Mouse (Mus musculus): Measurements from ENCODE around the gene Trim60. TPM values are rescaled to one million over a fixed set of nuclear protein-coding genes. Genes with fewer than 3 reads are reported as not detected.
"Not testable (repeated sequence)": the region's sequence is repeated elsewhere in the genome, so short reads cannot be mapped to it uniquely, and the experiment has no call there.

The Trim60 gene
- total RNA-seq, 1 experiment from 2014 or later: not detected

- not testable (repeated sequence) for ATAC-seq (ENCODE audit: extremely low read depth, insufficient number of reproducible peaks, low FRiP score, poor library complexity, severe bottlenecking)
Measured at GRCm38 (mm10) chr8:65007616-65008015, 10.8 kb downstream of the Trim60 start.

GRCm38 (mm10) chr8:64998806-64999365 is 19.5 kb downstream of the Trim60 start:
- ATAC-seq (ENCODE audit: extremely low read depth, insufficient number of reproducible peaks, low FRiP score, poor library complexity, severe bottlenecking): no peak

- no peak for ATAC-seq (ENCODE audit: extremely low read depth, insufficient number of reproducible peaks, low FRiP score, poor library complexity, severe bottlenecking)
Measured at GRCm38 (mm10) chr8:64987731-64988130, 30.7 kb downstream of the Trim60 start, which contains the start of gene Trim75. TSS of gene Trim75 (minus strand) at chr8:64987831.

- ATAC-seq (ENCODE audit: extremely low read depth, insufficient number of reproducible peaks, low FRiP score, poor library complexity, severe bottlenecking): no peak
Measured at GRCm38 (mm10) chr8:64983150-64983897, 35.1 kb downstream of the Trim60 start.

DNA sequence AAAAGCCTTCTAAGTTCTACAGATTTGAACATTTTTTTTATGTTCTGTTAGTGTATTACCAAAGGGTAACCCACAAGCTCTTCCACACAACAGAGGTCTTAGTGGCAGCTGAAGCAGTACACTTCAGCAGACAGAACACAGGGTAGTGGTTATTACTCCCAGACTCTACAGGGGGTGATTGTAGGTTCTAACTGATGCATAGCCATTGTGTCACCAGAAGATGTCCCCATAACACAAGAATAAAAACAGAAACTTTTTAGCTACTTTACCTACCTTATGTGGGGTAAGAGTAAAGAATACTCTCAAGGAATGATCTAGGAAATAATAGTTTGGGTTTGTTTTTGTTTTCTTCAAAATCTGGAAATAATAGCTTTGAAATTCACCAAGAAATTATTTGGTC is 55.5 kb downstream of the Trim60 start:
- no peak for ATAC-seq (ENCODE audit: extremely low read depth, insufficient number of reproducible peaks, low FRiP score, poor library complexity, severe bottlenecking)

- ATAC-seq (ENCODE audit: extremely low read depth, insufficient number of reproducible peaks, low FRiP score, poor library complexity, severe bottlenecking): no peak
Measured at GRCm38 (mm10) chr8:64959025-64959424, 59.4 kb downstream of the Trim60 start.

GRCm38 (mm10) chr8:64952101-64952500 is 66.3 kb downstream of the Trim60 start:
- no peak for ATAC-seq (ENCODE audit: extremely low read depth, insufficient number of reproducible peaks, low FRiP score, poor library complexity, severe bottlenecking)

Other genes with a start within 250 kb of the Trim60 start
- 80.2 and 82.5 TPM in 2 replicates for gene Klhl2, start 168.6 kb downstream of the Trim60 start, total RNA-seq (2017)
- gene Tmem192, start 71.4 kb downstream of the Trim60 start, total RNA-seq (2017): 13.3 and 17.6 TPM in 2 replicates
- gene Trim75, start 30.8 kb downstream of the Trim60 start, total RNA-seq (2017): not detected in 2 replicates
- gene Trim61, start 61 bp downstream of the Trim60 start, total RNA-seq (2017): not detected in 2 replicates
- gene Apela, start 18.8 kb upstream of the Trim60 start, total RNA-seq (2017): not detected in 2 replicates
- gene Gm10663, start 56.4 kb upstream of the Trim60 start, total RNA-seq (2017): not detected in 2 replicates
- gene BC030870, start 111.0 kb upstream of the Trim60 start, total RNA-seq (2017): not detected in 2 replicates

All from neutrophil, adult 5-6 weeks (primary cell).